Mouse (Mus musculus): ENCODE measurements at regions not wholly inside any gene's neighbourhood (a gene's known extent, or its start where the extent isn't known, plus 50 kb on each side); places are given as distances from the start of the nearest gene placed in this dataset.
"Not testable (repeated sequence)": the region's sequence is repeated elsewhere in the genome, so short reads cannot be mapped to it uniquely, and the experiment has no call there.

- DNase-seq = no peak
Observed at GRCm38 (mm10) chr2:166310438-166310837, 155.0 kb upstream of the Sulf2 start.

- no peak for DNase-seq
Observed at GRCm38 (mm10) chr2:166309882-166310281, 154.4 kb upstream of the Sulf2 start.

- DNase-seq = no peak
Observed at GRCm38 (mm10) chr2:166307551-166307950, 152.1 kb upstream of the Sulf2 start.

GRCm38 (mm10) chr2:166305044-166306002 lies 149.9 kb upstream of the Sulf2 start:
- DNase-seq = peak; percentile 42

- no peak for DNase-seq
Observed at GRCm38 (mm10) chr2:166303854-166304253, 148.4 kb upstream of the Sulf2 start.

- DNase-seq = peak; percentile 68
Observed at GRCm38 (mm10) chr2:166301161-166301560, 145.7 kb upstream of the Sulf2 start.

GRCm38 (mm10) chr2:166294672-166295071 lies 139.2 kb upstream of the Sulf2 start:
- no peak for DNase-seq

- DNase-seq = no peak
Observed at GRCm38 (mm10) chr2:166292987-166293386, 137.5 kb upstream of the Sulf2 start.

- peak; percentile 22 for DNase-seq
Observed at GRCm38 (mm10) chr2:166291266-166291665, 135.8 kb upstream of the Sulf2 start.

- no peak for DNase-seq
Observed at GRCm38 (mm10) chr2:166290826-166291225, 135.4 kb upstream of the Sulf2 start.

- no peak for DNase-seq
Observed at GRCm38 (mm10) chr2:166289198-166289597, 133.7 kb upstream of the Sulf2 start.

- not testable (repeated sequence) for DNase-seq
Observed at GRCm38 (mm10) chr2:166281137-166281536, 125.7 kb upstream of the Sulf2 start.

- no peak for DNase-seq
Observed at GRCm38 (mm10) chr2:166280651-166281127, 125.2 kb upstream of the Sulf2 start.

GRCm38 (mm10) chr2:166279676-166280075 lies 124.2 kb upstream of the Sulf2 start:
- no peak for DNase-seq

- DNase-seq = no peak
Observed at GRCm38 (mm10) chr2:166275398-166275797, 119.9 kb upstream of the Sulf2 start.

GRCm38 (mm10) chr2:166274016-166274346 lies 118.5 kb upstream of the Sulf2 start:
- no peak for DNase-seq

GRCm38 (mm10) chr2:166273312-166274015 lies 118.0 kb upstream of the Sulf2 start:
- peak; percentile 58 for DNase-seq

GRCm38 (mm10) chr2:166272841-166273240 lies 117.4 kb upstream of the Sulf2 start:
- no peak for DNase-seq

- no peak for DNase-seq
Observed at GRCm38 (mm10) chr2:166272190-166272543, 116.7 kb upstream of the Sulf2 start.

GRCm38 (mm10) chr2:166271373-166272189 lies 116.1 kb upstream of the Sulf2 start:
- no peak for DNase-seq

GRCm38 (mm10) chr2:166270007-166270406 lies 114.5 kb upstream of the Sulf2 start:
- no peak for DNase-seq

- no peak for DNase-seq
Observed at GRCm38 (mm10) chr2:166266915-166267314, 111.5 kb upstream of the Sulf2 start.

GRCm38 (mm10) chr2:166266507-166266906 lies 111.0 kb upstream of the Sulf2 start:
- DNase-seq = no peak
